Mouse (Mus musculus): Measurements from ENCODE around the gene Actn4. TPM values are rescaled to one million over a fixed set of nuclear protein-coding genes. Genes with fewer than 3 reads are reported as not detected.
"Not testable (repeated sequence)": the region's sequence is repeated elsewhere in the genome, so short reads cannot be mapped to it uniquely, and the experiment has no call there.

Gene Actn4
- total RNA-seq, 2 experiments from 2014 or later = 64.7 to 66.4 TPM

GRCm38 (mm10) chr7:28886486-28886885, 75.7 kb downstream of the Actn4 start:
- DNase-seq = no peak

- DNase-seq = not testable (repeated sequence)
These were observed 78.4 kb downstream of the Actn4 start for GRCm38 (mm10) chr7:28883704-28884103.

- DNase-seq = no peak
These were observed 79.1 kb downstream of the Actn4 start for GRCm38 (mm10) chr7:28883039-28883438.

DNA sequence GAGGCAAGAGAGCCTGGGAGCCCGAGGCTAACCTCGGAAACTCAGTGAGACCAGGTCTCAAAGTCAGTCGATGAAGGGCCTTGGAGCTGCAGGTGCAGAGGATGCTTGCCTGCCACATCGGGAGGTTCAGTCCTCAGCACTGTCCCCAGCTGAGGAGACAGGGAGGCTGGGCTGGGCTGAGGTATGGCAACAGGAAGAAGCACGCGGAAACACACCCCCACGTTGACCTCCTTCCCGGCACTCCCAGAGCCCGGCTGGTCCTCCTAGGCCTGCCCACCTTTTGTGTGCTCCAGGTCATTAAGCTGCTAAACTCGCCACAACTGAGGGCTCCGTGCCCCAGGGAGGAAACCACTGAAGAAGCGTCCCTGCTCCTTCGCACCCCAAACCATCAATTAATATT, 80.9 kb downstream of the Actn4 start, which contains the start of gene Capn12:
Gene Capn12, plus strand, starts transcription at position 224 of the 400 bp plus-strand sequence.
- no peak for DNase-seq

DNA sequence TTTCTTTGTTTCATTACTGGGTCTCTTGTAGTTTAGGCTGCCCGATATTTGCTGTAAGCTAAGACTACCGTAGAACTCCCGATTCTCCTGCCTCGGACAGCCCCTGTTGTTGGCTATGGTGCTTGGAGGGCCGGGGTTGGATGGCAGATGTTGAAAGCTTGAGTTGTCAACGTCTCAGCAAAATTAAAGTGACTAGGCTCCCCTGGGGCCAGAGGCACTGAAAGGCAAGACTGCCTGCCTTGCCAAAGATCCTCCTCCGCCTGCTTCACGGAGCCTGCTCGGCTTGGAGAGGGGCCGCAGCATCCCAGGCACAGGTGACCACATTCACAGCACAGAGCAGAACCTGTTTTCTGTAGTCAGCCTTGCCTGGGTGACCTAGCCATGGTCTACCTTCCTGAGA, 81.6 kb downstream of the Actn4 start:
- no peak for DNase-seq

- no peak for DNase-seq
These were observed 82.5 kb downstream of the Actn4 start for GRCm38 (mm10) chr7:28879606-28880005.

- no peak for DNase-seq
These were observed 84.3 kb downstream of the Actn4 start for GRCm38 (mm10) chr7:28877856-28878255.

GRCm38 (mm10) chr7:28877155-28877554, 85.0 kb downstream of the Actn4 start:
- no peak for DNase-seq

- no peak for DNase-seq
These were observed 86.0 kb downstream of the Actn4 start for GRCm38 (mm10) chr7:28876099-28876498.

DNA sequence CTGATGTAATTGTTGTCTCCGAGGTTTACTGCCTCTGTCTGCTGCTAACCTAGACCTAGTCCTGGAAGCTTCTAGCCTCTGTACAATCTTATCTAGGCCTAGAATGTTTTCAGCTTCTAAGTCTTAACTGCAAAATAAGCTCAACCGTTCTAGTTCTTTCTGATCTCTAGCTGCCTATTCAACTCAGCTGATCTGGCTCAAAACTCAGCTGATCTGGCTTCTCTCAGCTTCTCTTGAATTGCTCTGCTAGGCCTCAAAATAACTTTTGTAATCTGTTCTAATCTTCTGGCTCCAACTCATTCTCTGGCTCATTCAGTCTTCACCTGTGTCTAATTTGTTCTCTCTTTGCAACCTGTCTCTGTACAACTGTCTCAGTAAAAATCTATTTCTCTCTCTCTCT, 87.6 kb downstream of the Actn4 start:
- DNase-seq = no peak

GRCm38 (mm10) chr7:28870901-28871664, 91.1 kb downstream of the Actn4 start:
- DNase-seq = no peak

DNA sequence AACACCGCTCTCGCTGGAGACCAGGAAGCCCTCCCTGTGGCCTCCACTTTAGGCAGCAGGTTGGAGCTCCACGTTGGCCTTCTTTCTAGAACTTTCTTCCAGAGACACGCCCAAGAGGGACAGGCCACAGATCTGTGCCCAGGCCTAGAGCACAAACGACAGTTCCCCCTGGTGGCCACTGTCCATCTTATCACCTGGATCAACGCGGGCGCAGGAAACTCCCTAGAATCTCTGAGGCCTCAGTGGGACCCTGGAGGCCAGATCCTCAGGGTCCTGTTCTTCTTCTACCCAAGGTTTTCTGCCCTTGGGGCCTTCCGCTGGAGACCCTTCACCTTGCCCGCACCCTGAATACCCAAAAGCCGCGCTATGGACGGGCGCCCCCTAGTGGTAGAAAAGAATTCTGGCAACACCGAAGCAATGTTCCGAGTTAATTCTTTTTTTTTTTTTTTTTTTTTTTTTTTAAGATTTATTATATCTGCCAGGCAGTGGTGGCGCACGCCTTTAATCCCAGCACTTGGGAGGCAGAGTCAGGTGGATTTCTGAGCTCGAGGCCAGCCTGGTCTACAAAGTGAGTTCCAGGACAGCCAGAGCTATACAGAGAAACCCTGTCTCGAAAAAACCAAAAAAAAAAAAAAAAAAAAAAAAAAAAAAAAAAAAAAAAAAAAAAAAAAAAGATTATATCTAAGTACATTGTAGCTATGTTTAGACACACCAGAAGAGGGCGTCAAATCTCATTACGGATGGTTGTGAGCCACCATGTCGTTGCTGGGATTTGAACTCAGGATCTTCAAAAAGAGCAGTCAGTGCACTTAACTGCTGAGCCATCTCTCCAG, 94.4 kb downstream of the Actn4 start:
- peak; percentile 79 to 91 for DNase-seq

- DNase-seq = peak in 1 of 2 experiments; percentile 23
These were observed 95.2 kb downstream of the Actn4 start for GRCm38 (mm10) chr7:28866769-28867507.

DNA sequence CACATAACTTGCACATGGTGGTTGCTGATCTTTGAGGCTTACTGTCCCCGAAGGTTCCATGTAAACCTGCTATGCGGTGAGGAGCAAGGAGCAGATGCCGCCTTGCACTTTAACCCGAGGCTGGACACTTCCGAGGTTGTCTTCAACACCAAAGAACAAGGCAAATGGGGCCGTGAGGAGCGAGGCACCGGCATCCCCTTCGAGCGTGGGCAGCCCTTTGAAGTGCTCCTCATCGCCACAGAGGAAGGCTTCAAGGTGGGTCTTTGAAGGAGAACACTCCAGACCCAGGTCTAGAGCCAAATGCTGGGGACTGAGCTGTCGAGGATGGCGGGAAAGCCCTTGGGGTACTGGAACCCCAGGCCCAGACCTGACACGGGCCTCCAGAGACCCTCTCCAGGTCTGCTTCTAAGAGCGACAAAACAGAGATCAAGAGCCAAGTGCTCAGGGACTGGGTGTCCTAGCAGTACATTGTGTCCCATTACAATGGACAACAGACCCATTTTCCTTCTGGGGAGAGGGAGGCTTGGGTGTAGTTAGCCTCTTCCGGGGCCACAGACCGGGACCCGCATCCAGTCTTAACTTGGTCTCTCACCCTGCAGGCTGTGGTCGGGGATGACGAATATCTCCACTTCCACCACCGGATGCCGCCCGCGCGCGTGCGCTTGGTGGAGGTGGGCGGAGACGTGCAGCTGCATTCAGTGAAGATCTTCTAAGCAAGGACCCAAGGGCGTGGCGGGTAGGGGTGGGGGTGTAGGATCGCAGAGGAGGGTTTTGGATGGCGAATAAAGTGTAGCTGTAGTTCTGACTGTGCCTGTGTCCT, 96.4 kb downstream of the Actn4 start:
- DNase-seq = peak; percentile 87 to 91

GRCm38 (mm10) chr7:28864288-28864750, 97.8 kb downstream of the Actn4 start:
- DNase-seq = no peak

GRCm38 (mm10) chr7:28863540-28863939, 98.6 kb downstream of the Actn4 start, which contains the start of gene Lgals7:
Lgals7 (plus strand) TSS chr7:28863853.
- no peak for DNase-seq

DNA sequence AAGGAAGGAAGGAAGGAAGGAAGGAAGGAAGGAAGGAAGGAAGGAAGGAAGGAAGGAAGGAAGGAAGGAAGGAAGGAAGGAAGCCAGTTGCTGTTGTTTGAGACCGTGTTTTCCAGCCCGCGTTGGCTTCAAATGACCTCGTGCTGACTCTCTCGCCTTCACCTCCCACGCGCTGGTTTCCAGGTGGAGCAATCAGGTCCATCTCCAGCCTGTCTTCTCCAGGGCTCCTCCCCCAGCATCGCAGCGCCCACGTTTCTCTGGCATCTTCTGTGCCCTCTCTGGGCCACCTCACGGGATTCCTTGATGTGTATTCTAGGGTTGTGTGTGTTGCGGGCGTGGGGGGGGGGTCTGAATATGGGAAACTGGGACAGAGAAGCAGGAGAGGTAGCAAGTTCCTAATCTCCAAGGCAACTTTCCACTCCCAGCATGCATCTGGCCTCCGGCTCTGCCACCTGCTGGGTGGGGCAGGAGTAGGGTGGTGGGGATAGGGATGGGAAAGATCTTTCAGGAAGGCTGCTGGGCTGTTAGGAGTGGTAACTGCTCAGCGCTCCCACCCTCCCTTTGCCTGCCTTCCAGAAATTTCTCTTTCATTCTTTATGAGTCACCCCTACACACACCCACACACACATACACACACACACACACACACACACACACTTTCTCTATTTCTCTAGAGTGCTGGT, 99.2 kb downstream of the Actn4 start:
- DNase-seq = no peak

- no peak for DNase-seq
These were observed 101.2 kb downstream of the Actn4 start for GRCm38 (mm10) chr7:28860898-28861297.

DNA sequence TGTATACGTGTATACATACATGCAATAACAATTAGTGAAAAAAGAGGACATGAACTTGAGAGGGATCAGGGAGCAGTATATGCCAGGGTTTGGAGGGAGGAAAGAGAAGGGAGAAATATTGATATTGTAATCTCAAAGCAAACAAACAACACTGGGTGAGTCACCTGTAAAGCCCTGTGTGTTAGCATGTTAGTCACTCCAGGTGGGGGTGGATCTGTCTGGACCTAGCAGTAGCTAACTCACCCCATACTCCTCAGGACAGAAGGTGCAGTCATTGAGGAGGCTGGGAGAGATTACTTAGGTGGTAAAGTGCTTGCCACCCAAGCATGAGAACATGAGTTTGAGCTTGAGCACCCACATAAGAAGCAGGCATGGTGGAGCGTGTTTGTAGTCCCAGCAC, 102.2 kb downstream of the Actn4 start:
- DNase-seq = no peak

DNA sequence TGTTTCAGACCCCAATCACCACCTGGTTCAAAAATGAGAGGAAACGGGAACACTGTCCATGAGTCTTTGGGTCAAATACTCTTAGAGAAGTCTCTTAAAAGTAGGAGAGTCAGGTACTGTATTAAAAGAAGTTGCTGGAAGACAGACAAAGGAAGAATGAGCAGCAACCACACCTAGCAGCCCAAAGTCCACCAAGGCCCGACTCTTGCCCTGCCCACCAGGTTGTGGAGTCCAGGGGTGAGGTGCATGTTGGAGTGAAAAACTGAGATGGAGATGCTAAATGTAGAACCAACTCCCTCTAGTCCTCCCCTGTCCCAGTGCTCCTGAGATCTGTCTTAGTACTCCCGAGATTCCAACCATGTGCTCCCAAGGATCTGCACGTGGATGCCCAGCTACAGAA, 111.5 kb downstream of the Actn4 start:
- DNase-seq = no peak

- no peak for DNase-seq
These were observed 112.4 kb downstream of the Actn4 start for GRCm38 (mm10) chr7:28849700-28850236.
